Mouse (Mus musculus): ENCODE results near the gene Tmem59. TPM values are rescaled to one million over a fixed set of nuclear protein-coding genes. Genes with fewer than 3 reads are reported as not detected.

The Tmem59 gene
- polyA plus RNA-seq, 1 experiment from 2014 or later, result 347 TPM

DNA sequence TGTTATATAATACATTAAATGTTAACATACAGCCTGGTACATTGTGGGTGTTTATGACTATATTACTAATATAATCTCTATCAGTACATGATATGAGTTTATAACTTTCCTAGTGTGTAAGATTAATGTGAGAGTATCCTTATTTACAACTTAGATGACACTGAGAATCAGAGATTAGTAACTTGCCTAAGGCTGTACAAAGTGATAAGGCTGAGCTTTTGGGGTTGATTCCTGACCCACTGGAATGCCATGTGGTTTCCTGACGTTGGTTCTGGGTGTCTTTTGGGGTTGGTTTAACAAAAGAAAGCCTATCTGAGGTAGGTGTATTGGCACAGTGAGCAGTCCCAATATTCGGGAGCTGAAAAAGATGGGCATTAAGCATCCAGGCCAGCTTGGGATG, 4.6 kb downstream of the Tmem59 start:
- no peaks in the 10 kb centered on the region for H3K27me3 ChIP-seq
- peaks cover 18% of the 10 kb centered on the region for H3K4me1 ChIP-seq
- no peaks in the 10 kb centered on the region for H3K9me3 ChIP-seq
- no peak overlapping the region for H3K4me3 ChIP-seq
- H3K4me2 ChIP-seq (replicated peaks), result no peak overlapping the region
- H3K9ac ChIP-seq (replicated peaks), result no peak overlapping the region
- 84% methylated on average over 2 of the region's 2 CpGs for WGBS
- H3K27ac ChIP-seq (replicated peaks), result no peak overlapping the region
- ATAC-seq (ENCODE audit: low FRiP score, low read depth), result no peak
- H3K36me3 ChIP-seq, result peaks cover 20% of the 10 kb centered on the region

DNA sequence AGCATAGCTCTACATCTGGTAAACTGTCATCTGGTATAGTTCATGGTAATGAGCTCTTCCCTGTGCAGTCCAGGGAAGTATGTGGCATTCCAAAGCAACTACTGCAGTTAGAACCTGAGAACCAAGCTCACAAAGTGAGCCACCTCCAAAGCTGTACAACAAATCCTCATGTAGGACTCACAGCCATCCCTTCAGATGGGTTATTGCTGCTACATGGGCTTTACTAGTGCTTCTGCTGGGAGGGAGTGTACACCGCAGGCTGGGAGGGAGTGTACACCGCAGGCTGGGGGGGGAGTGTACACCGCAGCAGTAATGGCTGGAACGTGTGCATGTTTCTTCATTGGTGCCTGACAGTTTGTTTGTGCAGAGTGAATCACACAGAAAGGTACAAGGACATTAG, 5.0 kb downstream of the Tmem59 start:
- H3K9ac ChIP-seq (replicated peaks), result no peak overlapping the region
- no peaks in the 10 kb centered on the region for H3K9me3 ChIP-seq
- WGBS, result 90% methylated on average over 4 of the region's 4 CpGs
- no peak overlapping the region for H3K27ac ChIP-seq (replicated peaks)
- no peak overlapping the region for H3K4me3 ChIP-seq
- no peak overlapping the region for H3K4me2 ChIP-seq (replicated peaks)
- H3K4me1 ChIP-seq, result peaks cover 18% of the 10 kb centered on the region
- no peak for ATAC-seq (ENCODE audit: low FRiP score, low read depth)
- peaks cover 24% of the 10 kb centered on the region for H3K36me3 ChIP-seq
- no peaks in the 10 kb centered on the region for H3K27me3 ChIP-seq

DNA sequence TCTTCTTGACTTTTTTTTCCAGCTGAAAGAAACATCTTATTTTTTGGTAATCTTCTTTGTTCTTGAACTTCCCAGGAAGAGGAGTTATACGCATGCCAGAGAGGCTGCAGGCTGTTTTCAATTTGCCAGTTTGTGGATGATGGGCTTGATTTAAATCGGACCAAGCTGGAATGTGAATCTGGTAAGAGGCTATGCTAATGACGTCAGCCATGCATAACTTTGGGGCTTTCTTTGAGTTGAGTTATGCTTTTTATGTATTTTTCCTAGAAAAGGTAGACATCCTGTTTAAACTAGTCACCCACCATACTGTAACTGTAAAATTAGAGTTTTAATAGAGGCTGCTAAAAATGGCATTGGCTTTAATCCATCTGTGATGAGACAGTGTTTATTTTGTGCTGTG, 7.5 kb downstream of the Tmem59 start:
- Histone ChIP-seq H3K9me3 (no peaks in the 10 kb centered on the region), H3K27ac (replicated peaks) (no peak overlapping the region), H3K4me1 (peaks cover 8% of the 10 kb centered on the region), H3K36me3 (peaks cover 46% of the 10 kb centered on the region), H3K27me3 (no peaks in the 10 kb centered on the region), H3K4me2 (replicated peaks) (no peak overlapping the region), H3K9ac (replicated peaks) (no peak overlapping the region), H3K4me3 (no peak overlapping the region)
- ATAC-seq (ENCODE audit: low FRiP score, low read depth), result no peak
- WGBS, result 65% methylated on average over 3 of the region's 3 CpGs

- no peaks in the 10 kb centered on the region for H3K4me1 ChIP-seq
- H3K9me3 ChIP-seq, result no peaks in the 10 kb centered on the region
- 95% methylated on average over 3 of the region's 3 CpGs for WGBS
- no peak for ATAC-seq (ENCODE audit: low FRiP score, low read depth)
- H3K4me2 ChIP-seq (replicated peaks), result no peak overlapping the region
- H3K9ac ChIP-seq (replicated peaks), result no peak overlapping the region
- H3K27ac ChIP-seq (replicated peaks), result no peak overlapping the region
- H3K27me3 ChIP-seq, result no peaks in the 10 kb centered on the region
- H3K4me3 ChIP-seq, result no peak overlapping the region
- peaks cover 76% of the 10 kb centered on the region for H3K36me3 ChIP-seq
These were observed 15.6 kb downstream of the Tmem59 start for GRCm38 (mm10) chr4:107193841-107194240.

DNA sequence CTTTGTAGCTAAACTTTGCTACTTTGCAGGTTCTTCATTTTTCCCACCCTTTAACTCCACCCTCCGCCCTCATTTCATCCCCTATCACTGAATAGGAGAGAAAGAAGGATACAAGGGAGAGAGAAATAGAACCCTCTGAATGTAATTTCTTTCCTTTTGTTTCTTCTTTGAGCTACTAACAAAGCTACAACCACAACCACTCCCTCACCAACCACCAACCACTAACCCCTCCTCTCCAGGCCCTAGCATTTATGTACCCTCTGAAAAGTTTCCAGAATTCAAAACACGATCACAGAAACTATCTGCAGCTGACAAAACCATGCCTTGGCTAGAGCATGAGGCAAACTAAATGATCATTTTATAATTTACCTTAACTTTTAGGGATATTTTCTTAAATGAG, 18.3 kb downstream of the Tmem59 start:
- no peak overlapping the region for H3K4me2 ChIP-seq (replicated peaks)
- H3K27ac ChIP-seq (replicated peaks), result no peak overlapping the region
- H3K9ac ChIP-seq (replicated peaks), result no peak overlapping the region
- H3K9me3 ChIP-seq, result no peaks in the 10 kb centered on the region
- ATAC-seq (ENCODE audit: low FRiP score, low read depth), result no peak
- H3K36me3 ChIP-seq, result peaks cover 80% of the 10 kb centered on the region
- no peaks in the 10 kb centered on the region for H3K27me3 ChIP-seq
- H3K4me3 ChIP-seq, result no peak overlapping the region
- WGBS, result 95% methylated on average over 2 of the region's 2 CpGs
- no peaks in the 10 kb centered on the region for H3K4me1 ChIP-seq

GRCm38 (mm10) chr4:107198072-107198471, 19.9 kb downstream of the Tmem59 start:
- Histone ChIP-seq H3K27ac (replicated peaks) (no peak overlapping the region), H3K4me3 (no peak overlapping the region), H3K36me3 (peaks cover 87% of the 10 kb centered on the region), H3K9ac (replicated peaks) (no peak overlapping the region), H3K4me2 (replicated peaks) (no peak overlapping the region), H3K27me3 (no peaks in the 10 kb centered on the region), H3K4me1 (no peaks in the 10 kb centered on the region), H3K9me3 (no peaks in the 10 kb centered on the region)
- ATAC-seq (ENCODE audit: low FRiP score, low read depth), result no peak
- 95% methylated on average over 5 of the region's 5 CpGs for WGBS

- Histone ChIP-seq H3K4me2 (replicated peaks) (no peak overlapping the region), H3K27me3 (no peaks in the 10 kb centered on the region), H3K4me3 (no peak overlapping the region), H3K4me1 (no peaks in the 10 kb centered on the region), H3K9me3 (no peaks in the 10 kb centered on the region), H3K27ac (replicated peaks) (no peak overlapping the region), H3K9ac (replicated peaks) (no peak overlapping the region), H3K36me3 (peaks cover 92% of the 10 kb centered on the region)
- WGBS, result 97% methylated on average over 3 of the region's 3 CpGs
- ATAC-seq (ENCODE audit: low FRiP score, low read depth), result no peak
These were observed 23.6 kb downstream of the Tmem59 start for GRCm38 (mm10) chr4:107201779-107202178.

DNA sequence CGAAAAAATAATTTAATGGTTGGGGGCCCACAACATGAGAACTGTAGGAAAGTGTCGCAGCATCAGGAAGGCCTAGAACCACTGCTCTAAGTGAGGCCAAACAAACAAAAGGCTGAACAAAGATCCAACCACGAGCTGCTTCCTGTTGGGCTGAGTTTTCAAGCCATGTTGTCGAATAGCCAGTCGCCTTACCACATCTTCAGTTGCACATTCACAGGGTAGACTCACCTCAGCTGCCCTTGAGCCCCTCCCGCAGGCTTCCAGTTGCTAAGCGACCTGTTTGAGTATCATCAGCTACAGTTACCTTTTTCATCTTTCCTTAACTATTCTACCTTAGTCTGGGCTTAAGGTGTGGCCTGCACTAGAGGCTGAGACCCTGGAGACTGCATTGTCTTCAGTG, 24.8 kb downstream of the Tmem59 start:
- WGBS, result 90% methylated on average over 7 of the region's 7 CpGs
- no peaks in the 10 kb centered on the region for H3K27me3 ChIP-seq
- no peaks in the 10 kb centered on the region for H3K9me3 ChIP-seq
- peaks cover 91% of the 10 kb centered on the region for H3K36me3 ChIP-seq
- no peak overlapping the region for H3K4me3 ChIP-seq
- H3K27ac ChIP-seq (replicated peaks), result no peak overlapping the region
- no peak for ATAC-seq (ENCODE audit: low FRiP score, low read depth)
- no peak overlapping the region for H3K9ac ChIP-seq (replicated peaks)
- H3K4me2 ChIP-seq (replicated peaks), result no peak overlapping the region
- no peaks in the 10 kb centered on the region for H3K4me1 ChIP-seq

DNA sequence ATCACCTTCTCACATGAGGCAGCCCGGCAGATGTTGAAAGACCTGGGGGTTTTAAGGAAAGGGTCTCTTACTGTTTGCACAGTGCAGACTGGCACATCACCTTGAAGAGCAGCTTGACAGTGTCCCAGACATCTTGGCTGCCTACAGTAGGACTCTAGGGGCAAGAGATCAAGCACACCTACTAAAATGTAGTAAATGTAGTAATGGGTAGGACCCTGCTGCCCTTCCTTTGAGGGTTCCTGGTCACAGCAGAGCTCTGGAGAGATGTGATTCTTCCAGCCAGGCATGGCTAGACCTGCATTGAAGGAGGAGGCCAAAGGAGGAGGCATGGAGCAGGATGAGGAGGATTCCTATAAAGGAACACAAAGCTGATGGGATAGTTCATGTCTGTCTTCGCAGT, 28.8 kb downstream of the Tmem59 start:
- ATAC-seq (ENCODE audit: low FRiP score, low read depth), result no peak
- H3K36me3 ChIP-seq, result peaks cover 53% of the 10 kb centered on the region
- 96% methylated on average over 2 of the region's 2 CpGs for WGBS

GRCm38 (mm10) chr4:107208880-107209279, 30.7 kb downstream of the Tmem59 start, which contains the start of gene Ldlrad1:
TSS of gene Ldlrad1 (plus strand) at chr4:107209180.
- ATAC-seq (ENCODE audit: low FRiP score, low read depth), result no peak
- Histone ChIP-seq H3K4me1 (no peaks in the 10 kb centered on the region), H3K4me3 (no peak within 1 kb of the TSS), H3K27me3 (no peaks in the 10 kb centered on the region), H3K27ac (replicated peaks) (no peak within 1 kb of the TSS), H3K36me3 (peaks cover 36% of the 10 kb centered on the region), H3K9me3 (no peaks in the 10 kb centered on the region), H3K4me2 (replicated peaks) (no peak within 1 kb of the TSS), H3K9ac (replicated peaks) (no peak within 1 kb of the TSS)
- WGBS, result 91% methylated on average over 3 of the region's 3 CpGs

More for the DNA sequence above, 28.8 kb downstream of the Tmem59 start:
- H3K4me2 ChIP-seq (replicated peaks), result no peak overlapping the region
- no peaks in the 10 kb centered on the region for H3K27me3 ChIP-seq
- H3K27ac ChIP-seq (replicated peaks), result no peak overlapping the region
- H3K9ac ChIP-seq (replicated peaks), result no peak overlapping the region
- no peaks in the 10 kb centered on the region for H3K9me3 ChIP-seq
- H3K4me1 ChIP-seq, result no peaks in the 10 kb centered on the region
- no peak overlapping the region for H3K4me3 ChIP-seq

DNA sequence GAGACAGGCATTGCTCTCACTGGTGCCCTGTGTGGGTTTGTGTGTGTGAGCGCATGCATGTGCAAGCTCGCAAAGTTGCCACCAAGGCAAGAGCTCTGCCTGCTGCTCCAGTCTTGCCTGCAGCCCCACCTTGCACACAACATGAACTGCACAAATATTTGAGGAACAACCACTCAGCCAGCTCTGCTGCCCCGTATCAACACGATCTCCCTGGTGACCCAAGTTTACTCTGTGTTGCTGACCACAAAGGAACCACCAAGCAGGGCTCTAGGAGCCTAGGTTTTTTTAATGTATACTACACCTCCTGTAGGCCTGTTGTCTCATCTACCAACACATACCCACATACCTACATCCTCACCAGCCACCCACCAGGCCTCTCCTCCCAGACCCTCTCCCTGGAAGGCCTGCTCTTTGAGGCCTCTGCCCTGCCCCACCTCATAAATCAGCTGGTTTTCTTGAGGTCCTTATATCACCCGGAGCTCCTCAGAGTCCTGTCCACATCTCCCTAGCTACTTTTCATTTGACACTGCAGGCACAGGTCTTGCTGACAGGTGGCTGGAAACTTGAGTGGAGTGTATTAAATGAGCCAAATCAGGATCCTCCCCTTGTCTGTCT, 32.4 kb downstream of the Tmem59 start:
- Histone ChIP-seq H3K27ac (replicated peaks) (no peak overlapping the region), H3K4me1 (no peaks in the 10 kb centered on the region)
- 88% methylated on average over 5 of the region's 5 CpGs for WGBS

GRCm38 (mm10) chr4:107211465-107211864, 33.3 kb downstream of the Tmem59 start:
- Histone ChIP-seq H3K4me2 (replicated peaks) (no peak overlapping the region), H3K9me3 (no peaks in the 10 kb centered on the region), H3K9ac (replicated peaks) (no peak overlapping the region), H3K4me3 (no peak overlapping the region), H3K36me3 (peaks cover 15% of the 10 kb centered on the region; the same call in 1 of the 2 replicates), H3K27ac (replicated peaks) (no peak overlapping the region), H3K4me1 (no peaks in the 10 kb centered on the region), H3K27me3 (no peaks in the 10 kb centered on the region)
- no peak for ATAC-seq (ENCODE audit: low FRiP score, low read depth)
- WGBS, result 88% methylated on average over 4 of the region's 4 CpGs

More for the DNA sequence above, 32.4 kb downstream of the Tmem59 start:
- H3K4me2 ChIP-seq (replicated peaks), result no peak overlapping the region
- no peak for ATAC-seq (ENCODE audit: low FRiP score, low read depth)
- H3K9ac ChIP-seq (replicated peaks), result no peak overlapping the region
- H3K27me3 ChIP-seq, result no peaks in the 10 kb centered on the region
- H3K36me3 ChIP-seq, result peaks cover 20% of the 10 kb centered on the region; the same call in 1 of the 2 replicates
- H3K4me3 ChIP-seq, result no peak overlapping the region
- no peaks in the 10 kb centered on the region for H3K9me3 ChIP-seq

DNA sequence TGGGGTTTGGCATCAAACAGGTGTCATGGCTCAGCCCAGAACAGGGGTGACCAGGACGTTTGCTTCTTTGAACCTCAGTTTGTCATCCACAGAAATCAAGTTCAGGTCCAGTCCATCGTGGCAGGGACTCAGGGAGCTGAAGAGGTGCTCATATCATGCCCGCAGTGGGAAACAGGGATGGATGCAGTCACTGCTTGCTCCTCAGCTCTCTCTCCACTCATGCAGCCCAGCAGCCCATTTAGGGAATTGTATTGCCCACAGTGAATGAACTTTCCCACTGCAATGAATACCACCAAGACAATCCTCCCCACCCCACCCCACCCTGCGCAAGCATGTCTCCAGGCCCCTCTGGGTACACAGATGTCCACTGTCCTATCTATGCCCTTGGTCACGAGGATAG, 33.7 kb downstream of the Tmem59 start:
- H3K4me3 ChIP-seq, result no peak overlapping the region
- H3K4me2 ChIP-seq (replicated peaks), result no peak overlapping the region
- no peak for ATAC-seq (ENCODE audit: low FRiP score, low read depth)
- 91% methylated on average over 5 of the region's 5 CpGs for WGBS
- peaks cover 10% of the 10 kb centered on the region; the same call in 1 of the 2 replicates for H3K36me3 ChIP-seq
- H3K4me1 ChIP-seq, result no peaks in the 10 kb centered on the region
- no peaks in the 10 kb centered on the region for H3K27me3 ChIP-seq
- H3K9ac ChIP-seq (replicated peaks), result no peak overlapping the region
- H3K27ac ChIP-seq (replicated peaks), result no peak overlapping the region
- no peaks in the 10 kb centered on the region for H3K9me3 ChIP-seq

Data from midbrain, embryonic 12.5 days (tissue).